Mouse (Mus musculus) left cerebral cortex, adult 9 months (tissue): ENCODE data around the gene Zfp668.
A peak's percentile ranks its signal among the peaks of the same experiment; 100 is the strongest.
"Not testable (repeated sequence)": the region's sequence is repeated elsewhere in the genome, so short reads cannot be mapped to it uniquely, and the experiment has no call there.

Experiments used
- DNase-seq, 2 experiments: peaks; one replicate each; pipeline ENCODE4 v3.0.0; 2022; ENCODE audit warnings: low spot score in 2 of 2

The Zfp668 gene

GRCm38 (mm10) chr7:127876467-127877348, at the start of gene Zfp668:
TSS of gene Zfp668 (minus strand) at chr7:127876828.
- peak; percentile 72 to 91 for DNase-seq

- DNase-seq, result no peak
Observed at GRCm38 (mm10) chr7:127926066-127926465, 49.4 kb upstream of the Zfp668 start.

GRCm38 (mm10) chr7:127925252-127925651, 48.6 kb upstream of the Zfp668 start:
- no peak for DNase-seq

DNA sequence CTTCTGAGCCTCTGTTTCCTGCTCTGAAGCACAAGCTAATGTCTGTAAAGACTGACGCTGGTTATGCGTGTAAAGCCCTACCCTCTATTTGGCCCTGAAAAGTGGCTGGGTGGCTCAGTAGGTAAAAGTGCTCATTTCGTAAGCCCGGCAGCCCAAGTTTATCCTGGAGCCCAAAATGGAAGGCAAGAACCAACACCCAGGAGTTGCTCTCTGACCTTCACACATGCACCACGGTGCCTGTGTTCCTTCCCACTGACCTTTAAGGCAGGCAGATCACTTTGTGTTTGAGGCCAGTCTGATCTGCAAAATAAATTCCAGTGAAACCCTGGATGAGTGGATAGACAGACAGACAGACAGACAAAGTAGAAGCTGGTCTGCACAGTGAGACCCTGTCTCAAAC, 47.1 kb upstream of the Zfp668 start:
- DNase-seq, result no peak

GRCm38 (mm10) chr7:127922451-127923275, 46.0 kb upstream of the Zfp668 start:
- no peak for DNase-seq

DNA sequence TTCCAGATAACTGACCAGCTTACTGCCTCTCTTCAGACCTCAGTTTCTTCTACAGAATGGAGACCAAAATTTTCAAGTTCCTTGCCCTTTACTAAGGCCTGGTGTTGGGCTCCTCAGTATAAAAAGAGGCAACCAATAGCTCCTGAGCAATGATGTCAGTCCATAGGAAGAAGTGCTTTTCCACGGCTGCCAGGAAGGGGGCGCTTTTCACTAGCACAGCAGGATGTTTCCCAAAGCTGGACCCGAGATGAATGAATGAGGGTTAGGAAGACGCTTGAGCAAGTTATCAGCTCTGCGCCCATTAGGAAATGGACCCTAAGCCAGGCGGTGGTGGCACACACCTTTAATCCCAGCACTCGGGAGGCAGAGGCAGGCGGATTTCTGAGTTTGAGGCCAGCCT, 44.9 kb upstream of the Zfp668 start:
- DNase-seq, result no peak

DNA sequence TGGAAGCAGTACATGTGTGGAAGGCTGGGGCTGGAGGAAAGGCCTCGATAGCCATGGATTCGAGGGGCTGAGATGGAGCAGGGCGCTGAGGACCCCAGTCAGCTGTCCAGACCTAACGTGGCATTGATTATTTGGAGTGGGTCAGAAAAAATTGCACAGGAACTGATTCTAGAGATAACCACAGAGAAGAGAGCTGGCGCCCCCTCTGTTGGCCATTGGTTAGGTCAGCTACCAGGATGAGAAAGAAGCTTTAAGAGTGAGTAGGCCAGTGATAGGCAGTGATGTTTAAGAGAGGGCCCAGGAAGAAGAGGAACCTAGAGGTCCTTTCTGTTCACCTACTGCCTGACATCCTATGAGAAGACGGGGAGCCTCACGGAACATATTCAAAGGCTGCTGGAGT, 42.7 kb upstream of the Zfp668 start:
- DNase-seq, result no peak

- no peak for DNase-seq
Observed at GRCm38 (mm10) chr7:127918203-127918602, 41.6 kb upstream of the Zfp668 start.

DNA sequence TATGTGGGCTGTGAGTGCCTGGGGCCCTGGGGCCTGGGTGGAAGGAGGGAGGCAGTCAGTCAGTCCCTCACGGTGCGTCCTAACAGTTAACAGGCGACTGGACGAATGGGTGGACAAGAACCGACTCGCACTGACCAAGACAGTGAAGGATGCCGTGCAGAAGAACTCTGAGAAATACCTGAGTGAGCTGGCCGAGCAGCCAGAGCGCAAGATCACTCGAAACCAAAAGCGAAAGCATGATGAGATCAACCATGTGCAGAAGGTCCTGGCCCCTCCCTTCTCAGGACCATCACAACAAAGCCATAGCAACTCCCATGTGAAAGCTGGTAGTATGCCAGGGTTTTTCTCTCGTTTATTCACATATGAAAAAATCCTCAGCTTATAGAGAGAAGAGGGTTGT, 38.7 kb upstream of the Zfp668 start:
- DNase-seq, result no peak

GRCm38 (mm10) chr7:127912938-127913337, 36.3 kb upstream of the Zfp668 start:
- DNase-seq, result no peak

DNA sequence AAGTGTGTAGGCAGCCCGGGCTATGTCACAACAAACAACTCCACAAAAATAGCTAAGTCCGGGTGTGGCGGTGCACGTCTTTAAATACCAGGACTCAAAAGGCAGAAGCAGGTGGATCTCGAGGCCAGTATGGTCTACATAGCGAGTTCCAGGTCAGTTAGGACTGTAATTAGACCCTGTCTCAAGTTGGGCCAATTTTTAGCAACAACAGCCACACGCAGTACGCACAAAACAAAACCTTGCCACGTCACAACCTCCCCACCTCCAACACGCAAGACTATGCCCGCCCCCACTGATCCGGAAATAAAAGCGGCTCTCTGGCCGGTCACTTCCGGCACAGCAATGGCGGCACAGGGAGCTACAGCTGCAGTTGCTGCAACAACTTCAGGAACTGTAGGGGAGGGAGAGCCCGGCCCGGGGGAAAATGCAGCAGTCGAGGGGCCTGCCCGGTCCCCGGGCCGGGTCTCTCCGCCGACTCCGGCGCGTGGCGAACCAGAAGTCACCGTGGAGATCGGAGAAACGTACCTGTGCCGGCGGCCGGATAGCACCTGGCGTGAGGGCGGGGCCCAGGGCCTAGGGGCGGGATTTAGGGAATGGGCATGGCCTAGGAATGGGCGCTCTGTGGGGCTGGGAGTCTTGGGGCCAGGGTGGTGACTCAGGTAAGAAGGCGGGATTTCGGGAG, 35.7 kb upstream of the Zfp668 start, which contains the start of gene Kat8:
TSS of gene Kat8 (plus strand) at position 327 of the 682 bp plus-strand sequence.
- peak; percentile 69 to 89 for DNase-seq

- DNase-seq, result no peak
Observed at GRCm38 (mm10) chr7:127908656-127909055, 32.0 kb upstream of the Zfp668 start.

DNA sequence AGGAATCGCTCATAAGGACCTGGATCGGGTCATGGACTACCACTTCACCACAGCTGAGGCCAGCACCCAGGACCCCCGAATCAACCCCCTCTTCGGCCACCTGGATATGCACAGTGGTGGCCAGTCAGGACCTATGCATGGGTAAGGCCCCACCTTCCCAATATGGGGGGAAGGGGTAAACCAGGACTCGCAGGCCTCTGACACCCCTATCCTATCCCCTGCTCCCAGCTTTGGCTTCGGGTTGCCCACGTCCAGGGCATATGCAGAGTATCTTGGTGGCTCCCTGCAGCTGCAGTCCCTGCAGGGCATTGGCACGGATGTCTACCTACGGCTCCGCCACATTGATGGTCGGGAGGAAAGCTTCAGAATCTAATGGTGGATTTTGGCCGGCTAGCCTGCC, 31.3 kb upstream of the Zfp668 start:
- no peak for DNase-seq

- peak; percentile 57 to 73 for DNase-seq
Observed at GRCm38 (mm10) chr7:127903971-127904796, 27.6 kb upstream of the Zfp668 start, which contains the start of gene Bckdk. TSS of gene Bckdk (plus strand) at chr7:127904082.

GRCm38 (mm10) chr7:127901772-127902171, 25.1 kb upstream of the Zfp668 start:
- DNase-seq, result no peak

DNA sequence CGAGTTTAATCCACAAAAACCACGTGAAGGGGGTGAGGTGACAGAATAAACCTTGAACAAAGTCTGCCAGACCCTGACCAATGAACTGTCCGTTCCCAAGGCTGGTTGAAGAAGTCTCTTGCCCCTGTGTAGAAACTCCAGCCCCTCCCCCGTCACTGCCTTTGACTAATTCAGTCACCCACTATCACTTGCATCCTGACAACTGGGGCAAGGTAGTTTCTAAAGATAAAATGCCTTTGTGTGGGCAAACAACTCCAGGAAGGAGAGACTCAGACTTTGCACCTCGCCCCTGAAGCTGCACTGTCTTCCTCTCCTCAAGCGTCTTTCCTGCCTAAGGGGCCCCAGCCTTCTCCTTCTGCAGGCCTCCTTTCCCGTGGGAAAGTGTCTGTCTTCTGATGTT, 23.4 kb upstream of the Zfp668 start:
- DNase-seq, result no peak

- DNase-seq, result no peak
Observed at GRCm38 (mm10) chr7:127898179-127898956, 21.7 kb upstream of the Zfp668 start.

GRCm38 (mm10) chr7:127897542-127897941, 20.9 kb upstream of the Zfp668 start:
- no peak for DNase-seq

- DNase-seq, result peak in 1 of 2 experiments; percentile 68
Observed at GRCm38 (mm10) chr7:127896384-127896783, 19.8 kb upstream of the Zfp668 start.

DNA sequence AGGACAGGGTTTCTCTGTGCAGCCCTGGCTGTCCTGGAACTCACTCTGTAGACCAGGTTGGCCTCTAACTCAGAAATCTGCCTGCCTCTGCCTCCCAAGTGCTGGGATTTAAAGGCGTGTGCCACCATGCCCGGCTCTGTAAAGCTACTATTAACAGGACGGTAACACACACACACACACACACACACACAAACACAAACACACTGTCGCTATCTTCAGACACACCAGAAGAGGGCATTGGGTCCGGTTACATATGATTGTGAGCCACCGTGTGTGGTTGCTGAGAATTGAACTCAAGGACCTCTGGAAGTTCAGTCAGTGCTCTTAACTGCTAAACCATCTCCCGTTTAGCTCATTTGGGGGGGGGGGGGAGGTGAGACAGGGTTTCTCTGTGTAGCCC, 19.3 kb upstream of the Zfp668 start:
- not testable (repeated sequence) for DNase-seq
